Comparison of ENCODE assay signal across 8 mouse cellular contexts in genomic region chr13:111725165-111726077, GRCm38 (mm10). TPM values are rescaled to one million over a fixed set of nuclear protein-coding genes. Genes with fewer than 3 reads are reported as not detected.
DNase-seq lines count a peak whose midpoint lies in the region; ATAC-seq and TF ChIP-seq lines count a peak whose summit lies in the region.

No protein-coding gene starts in this region.

- in situ Hi-C loops in CH12.LX (cut with MboI; ENCODE audit: low pct_ligation_motif_present, low pct_unique_long_range_greater_than_20kb, low sequenced_read_pairs): no loop called here

- TF ChIP-seq RAD21 in CH12.LX (IDR thresholded peaks at IDR 0.05; ENCODE audit: low read depth, low read length): no peak

- H3K9ac ChIP-seq in CH12.LX (ENCODE audit: insufficient read depth, low read depth): peak overlapping the region; percentile 13
- peak overlapping the region; percentile 57 for H3K9ac ChIP-seq in forebrain, embryonic 11.5 days (ENCODE audit: low read length)
- H3K9ac ChIP-seq in heart, embryonic 16.5 days (ENCODE audit: low read length): peak overlapping the region; percentile 87
- peak overlapping the region; percentile 70 for H3K9ac ChIP-seq in liver, embryonic 15.5 days
- H3K9ac ChIP-seq in neural tube, embryonic 12.5 days: peak overlapping the region; percentile 61

- peak; percentile 50 for TF ChIP-seq POLR2A in CH12.LX (IDR thresholded peaks at IDR 0.05; ENCODE audit: low read depth, low read length)

- no peak for TF ChIP-seq CTCF in CH12.LX (conservative IDR thresholded peaks at IDR 0.05 in 1 of 2, IDR thresholded peaks at IDR 0.05 in 1 of 2; ENCODE audit: low read depth in 2 of 2, low read length in 2 of 2)

- H3K79me2 ChIP-seq in CH12.LX (replicated peaks; ENCODE audit: control insufficient read depth, extremely low read depth, insufficient read depth, poor library complexity, severe bottlenecking): no peaks in the 10 kb centered on the region

- dilution Hi-C loops in CH12.LX (cut with MboI; ENCODE audit: extremely low pct_ligation_motif_present, extremely low pct_unique_long_range_greater_than_20kb, low sequenced_read_pairs): no loop called here

- peaks cover 12% of the 10 kb centered on the region for H3K9me3 ChIP-seq in CH12.LX (replicated peaks; ENCODE audit: low read length)
- peaks cover 3% of the 10 kb centered on the region; the same call in 1 of the 2 replicates for H3K9me3 ChIP-seq in forebrain, embryonic 11.5 days (ENCODE audit: control insufficient read depth, low read length)
- peaks cover 5% of the 10 kb centered on the region; the same call in 1 of the 2 replicates for H3K9me3 ChIP-seq in heart, embryonic 16.5 days (replicated peaks; ENCODE audit: control insufficient read depth, low read length)
- H3K9me3 ChIP-seq in liver, embryonic 15.5 days (replicated peaks): no peaks in the 10 kb centered on the region; the same call in 1 of the 2 replicates
- peaks cover 12% of the 10 kb centered on the region; the same call in 1 of the 2 replicates for H3K9me3 ChIP-seq in neural tube, embryonic 12.5 days

- peak overlapping the region; percentile 80 for H3K4me2 ChIP-seq in CH12.LX (ENCODE audit: insufficient read depth, low read depth, poor library complexity, severe bottlenecking)
- H3K4me2 ChIP-seq in forebrain, embryonic 11.5 days (ENCODE audit: low read depth, low read length, severe bottlenecking): peak overlapping the region; percentile 82
- peak overlapping the region; percentile 97 for H3K4me2 ChIP-seq in heart, embryonic 16.5 days (ENCODE audit: low read depth, low read length)
- peak overlapping the region; percentile 96 for H3K4me2 ChIP-seq in liver, embryonic 15.5 days
- H3K4me2 ChIP-seq in neural tube, embryonic 12.5 days (replicated peaks): peak overlapping the region; percentile 72

- TF ChIP-seq EP300 in CH12.LX (IDR thresholded peaks at IDR 0.05; ENCODE audit: low read length): no peak

- peaks cover 4 to 6% of the 10 kb centered on the region in 2 experiments; a peak in 3 of 4 replicates for H3K4me1 ChIP-seq in CH12.LX (ENCODE audit: control insufficient read depth in 1 of 2, insufficient read depth in 2 of 2)
- H3K4me1 ChIP-seq in forebrain, embryonic 11.5 days (replicated peaks; ENCODE audit: control insufficient read depth, insufficient read depth, low read length): peaks cover 4% of the 10 kb centered on the region; the same call in 1 of the 2 replicates
- peaks cover 7% of the 10 kb centered on the region for H3K4me1 ChIP-seq in heart, embryonic 16.5 days (ENCODE audit: control insufficient read depth, insufficient read depth, low read length)
- peaks cover 15% of the 10 kb centered on the region for H3K4me1 ChIP-seq in liver, embryonic 15.5 days (replicated peaks)
- no peaks in the 10 kb centered on the region for H3K4me1 ChIP-seq in neural tube, embryonic 12.5 days

- no peak overlapping the region for H3K27ac ChIP-seq in CH12.LX (ENCODE audit: insufficient read depth, low read depth)
- 0 out of 2 replicates have a peak overlapping the region, but pooled peaks have one; percentile 18 for H3K27ac ChIP-seq in forebrain, embryonic 11.5 days (ENCODE audit: low read depth, low read length)
- peak overlapping the region; percentile 96 for H3K27ac ChIP-seq in heart, embryonic 16.5 days (ENCODE audit: low read length)
- H3K27ac ChIP-seq in liver, embryonic 15.5 days (replicated peaks): peak overlapping the region; percentile 91
- 0 out of 2 replicates have a peak overlapping the region, but pooled peaks have one; percentile 38 for H3K27ac ChIP-seq in neural tube, embryonic 12.5 days

- no peaks in the 10 kb centered on the region for H3K27me3 ChIP-seq in CH12.LX (replicated peaks)
- H3K27me3 ChIP-seq in forebrain, embryonic 11.5 days (ENCODE audit: control insufficient read depth, insufficient read depth, low read length): no peaks in the 10 kb centered on the region
- no peaks in the 10 kb centered on the region for H3K27me3 ChIP-seq in heart, embryonic 16.5 days (ENCODE audit: control insufficient read depth, insufficient read depth, low read length)
- H3K27me3 ChIP-seq in liver, embryonic 15.5 days: no peaks in the 10 kb centered on the region
- H3K27me3 ChIP-seq in neural tube, embryonic 12.5 days (replicated peaks): no peaks in the 10 kb centered on the region

- peak; percentile 99 for ATAC-seq in forebrain, embryonic 11.5 days (replicated peaks; ENCODE audit: low FRiP score)
- peak; percentile 99 for ATAC-seq in heart, embryonic 16.5 days (replicated peaks; ENCODE audit: extremely low read depth, insufficient read depth, low FRiP score)
- peak; percentile 98 for ATAC-seq in liver, embryonic 15.5 days (ENCODE audit: insufficient read depth)
- peak; percentile 99 for ATAC-seq in neural tube, embryonic 12.5 days (ENCODE audit: low FRiP score, low read depth)

- DNase-seq in CH12.LX (ENCODE audit: extremely low read depth): peak; percentile 96
- peak; percentile 96 for DNase-seq in c-Kit-positive CD71-positive TER-119-negative erythroid progenitor cells, embryonic 14.5 days (ENCODE audit: low read depth)
- DNase-seq in forebrain, embryonic 11.5 days (ENCODE audit: low spot score): peak; percentile 100
- peak; percentile 98 to 99 for DNase-seq in kidney, postnatal 36 days
- DNase-seq in telencephalon, adult 2 months (ENCODE audit: low read depth, low spot score): peak; percentile 89

- WGBS in forebrain, embryonic 11.5 days: under 1% methylated on average over 64 of the region's 65 CpGs
- WGBS in heart, embryonic 16.5 days: under 1% methylated on average over 65 of the region's 65 CpGs
- under 1% methylated on average over 65 of the region's 65 CpGs for WGBS in liver, embryonic 15.5 days (ENCODE audit: insufficient replicate concordance)
- WGBS in neural tube, embryonic 12.5 days: under 1% methylated on average over 65 of the region's 65 CpGs

- no peaks in the 10 kb centered on the region for H3K36me3 ChIP-seq in CH12.LX (replicated peaks in 1 of 2; ENCODE audit: control insufficient read depth in 1 of 2, insufficient read depth in 1 of 2, low read length in 1 of 2)
- no peaks in the 10 kb centered on the region for H3K36me3 ChIP-seq in forebrain, embryonic 11.5 days (ENCODE audit: control insufficient read depth, insufficient read depth, low read length)
- 0 out of 2 replicates have a peak, but pooled peaks cover 2% of the 10 kb centered on the region for H3K36me3 ChIP-seq in heart, embryonic 16.5 days (ENCODE audit: control insufficient read depth, insufficient read depth)
- no peaks in the 10 kb centered on the region for H3K36me3 ChIP-seq in liver, embryonic 15.5 days (replicated peaks)
- H3K36me3 ChIP-seq in neural tube, embryonic 12.5 days: no peaks in the 10 kb centered on the region

- H3K4me3 ChIP-seq in CH12.LX (replicated peaks in 1 of 3; ENCODE audit: low read depth in 2 of 3, low read length in 2 of 3, poor library complexity in 1 of 3): peak overlapping the region; percentile 64 to 72 (median 69)
- H3K4me3 ChIP-seq in forebrain, embryonic 11.5 days (ENCODE audit: low read depth, low read length): peak overlapping the region; percentile 64
- H3K4me3 ChIP-seq in heart, embryonic 16.5 days (ENCODE audit: low read length): peak overlapping the region; percentile 79
- H3K4me3 ChIP-seq in liver, embryonic 15.5 days (replicated peaks): peak overlapping the region; percentile 75
- peak overlapping the region; percentile 56 for H3K4me3 ChIP-seq in neural tube, embryonic 12.5 days

TF ChIP-seq in CH12.LX, 34 proteins besides CTCF, POLR2A, EP300 and RAD21:
- TF ChIP-seq JUND (conservative IDR thresholded peaks at IDR 0.05; ENCODE audit: low read depth, low read length): no peak
- no peak; the same call in 1 of the 2 replicates for TF ChIP-seq MAX (IDR thresholded peaks at IDR 0.05; ENCODE audit: low read length)
- no peak; the same call in 1 of the 2 replicates for TF ChIP-seq TCF12 (IDR thresholded peaks at IDR 0.05; ENCODE audit: low read depth, low read length)
- no peak for TF ChIP-seq TBP (conservative IDR thresholded peaks at IDR 0.05; ENCODE audit: low read depth, low read length)
- no peak for TF ChIP-seq ZC3H11A (IDR thresholded peaks at IDR 0.05; ENCODE audit: low read depth, low read length)
- TF ChIP-seq SMC3 (IDR thresholded peaks at IDR 0.05; ENCODE audit: low read depth, low read length): no peak
- TF ChIP-seq ZMIZ1 (IDR thresholded peaks at IDR 0.05; ENCODE audit: low read depth, low read length): no peak
- TF ChIP-seq MYC (IDR thresholded peaks at IDR 0.05; ENCODE audit: low read depth, low read length): no peak
- TF ChIP-seq USF2 (conservative IDR thresholded peaks at IDR 0.05; ENCODE audit: low read depth, low read length): no peak
- TF ChIP-seq JUN (IDR thresholded peaks at IDR 0.05; ENCODE audit: insufficient read depth, low read depth, low read length): no peak
- TF ChIP-seq ZKSCAN1 (IDR thresholded peaks at IDR 0.05; ENCODE audit: borderline replicate concordance, low read depth, low read length): no peak
- TF ChIP-seq MXI1 (IDR thresholded peaks at IDR 0.05; ENCODE audit: low read depth, low read length): peak; percentile 60; the same call in 1 of the 2 replicates
- TF ChIP-seq KAT2A (IDR thresholded peaks at IDR 0.05; ENCODE audit: insufficient replicate concordance, low read length): no peak
- peak; percentile 25; the same call in 1 of the 2 replicates for TF ChIP-seq SIN3A (IDR thresholded peaks at IDR 0.05; ENCODE audit: low read length)
- peak; percentile 34 for TF ChIP-seq NRF1 (IDR thresholded peaks at IDR 0.05; ENCODE audit: low read depth, low read length)
- TF ChIP-seq MEF2A (IDR thresholded peaks at IDR 0.05; ENCODE audit: borderline replicate concordance, low read depth, low read length): no peak; the same call in 1 of the 2 replicates

RNA-seq across cellular contexts. Expression of gene Mier3, which starts 44.6 kb away (rescaled TPM):
- total RNA-seq in CH12.LX (2012; rRNA removed): 3.3 and 3.4 TPM in 2 replicates
- 7.3 TPM in 2 replicates for total RNA-seq in CH12.LX (2014; rRNA removed)
- polyA plus RNA-seq in CH12.LX (2012; ENCODE audit: insufficient read length, low read depth): 7.0 and 7.3 TPM in 2 replicates
- polyA plus RNA-seq in forebrain, embryonic 11.5 days (2014; fragmentation: Nextera tagmentation; extraction: Ambion mirVana): 22.8 and 25.3 TPM in 2 replicates
- polyA plus RNA-seq in heart, embryonic 16.5 days (2015; fragmentation: Nextera tagmentation; extraction: Ambion mirVana): 11.7 and 14.0 TPM in 2 replicates
- polyA plus RNA-seq in liver, embryonic 15.5 days (2015; fragmentation: Nextera tagmentation; extraction: Ambion mirVana): 13.6 and 14.3 TPM in 2 replicates
- polyA plus RNA-seq in neural tube, embryonic 12.5 days (2016; fragmentation: Nextera tagmentation; extraction: Ambion mirVana): 21.3 and 21.6 TPM in 2 replicates

Comparison
In these comparisons a context has a peak if more than half of its experiments do, and no peak if none do; other contexts are left out.
1. H3K9ac ChIP-seq: peak in every context shown above with its lines; median percentile 87 in heart, embryonic 16.5 days; 70 in liver, embryonic 15.5 days; 61 in neural tube, embryonic 12.5 days; 57 in forebrain, embryonic 11.5 days; 13 in CH12.LX.